Mouse (Mus musculus): ENCODE data around the gene Mfsd2b.

DNA sequence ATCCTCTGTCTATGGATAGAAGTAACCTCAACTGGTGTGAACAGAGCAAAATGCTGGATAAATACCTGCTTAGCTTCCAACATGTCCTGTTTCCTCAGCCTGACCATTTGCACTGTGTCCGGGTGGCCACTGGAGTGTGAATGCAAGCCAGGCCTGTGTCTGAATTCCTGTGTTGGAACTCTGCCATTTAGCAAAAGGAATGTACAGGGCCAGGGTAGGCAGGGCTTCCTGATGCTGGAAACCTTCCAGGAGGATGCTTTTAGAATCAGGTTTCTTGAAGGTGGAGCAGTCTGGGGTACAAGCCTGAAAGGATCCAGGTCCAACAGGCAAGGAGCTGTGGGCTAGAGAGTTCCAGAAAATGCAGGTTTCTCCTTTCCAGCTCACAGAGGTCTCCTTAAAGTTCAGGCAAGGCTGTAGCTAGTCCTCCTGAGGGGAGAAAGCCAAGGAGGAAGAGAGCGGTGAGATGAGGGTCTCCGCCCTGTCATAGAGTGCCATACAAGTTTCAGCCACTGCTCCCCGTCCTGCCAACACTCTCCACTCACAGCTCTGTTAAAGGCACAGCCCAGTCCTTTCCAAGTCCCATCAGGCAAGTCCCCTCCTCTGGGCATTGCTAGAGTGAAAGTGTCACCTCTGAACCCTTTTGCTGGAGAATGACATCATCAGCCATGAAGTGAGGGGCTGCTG is 10.4 kb downstream of the Mfsd2b start:
- no peak for TF ChIP-seq POLR2A (IDR thresholded peaks at IDR 0.05; ENCODE audit: low read depth, low read length)
- TF ChIP-seq CTCF (IDR thresholded peaks at IDR 0.05; ENCODE audit: borderline replicate concordance, insufficient read depth, low read length): no peak

Data from embryonic fibroblast, embryonic 13.5 days (primary cell).